Mouse (Mus musculus): ENCODE results near the gene Gapvd1. TPM values are rescaled to one million over a fixed set of nuclear protein-coding genes. Genes with fewer than 3 reads are reported as not detected.
"Not testable (repeated sequence)": the region's sequence is repeated elsewhere in the genome, so short reads cannot be mapped to it uniquely, and the experiment has no call there.

The Gapvd1 gene
- polyA plus RNA-seq (2017; shearing (Covaris generic)): 10 to 100 TPM; 53.4 to 55.7 TPM

- ATAC-seq: peak; percentile 22
Measured at GRCm38 (mm10) chr2:34754551-34755358, at the start of gene Gapvd1. TSS of gene Gapvd1 (minus strand) at chr2:34755232.

- no peak for ATAC-seq
Measured at GRCm38 (mm10) chr2:34804815-34805214, 49.8 kb upstream of the Gapvd1 start.

- no peak for ATAC-seq
Measured at GRCm38 (mm10) chr2:34804172-34804571, 49.1 kb upstream of the Gapvd1 start.

- no peak for ATAC-seq
Measured at GRCm38 (mm10) chr2:34803746-34804145, 48.7 kb upstream of the Gapvd1 start.

GRCm38 (mm10) chr2:34802565-34803245 lies 47.7 kb upstream of the Gapvd1 start:
- peak; percentile 7 for ATAC-seq

- ATAC-seq: peak; percentile 90
Measured at GRCm38 (mm10) chr2:34801516-34802482, 46.8 kb upstream of the Gapvd1 start.

- ATAC-seq: no peak
Measured at GRCm38 (mm10) chr2:34800371-34800770, 45.3 kb upstream of the Gapvd1 start.

- ATAC-seq: peak; percentile 77
Measured at GRCm38 (mm10) chr2:34799357-34800256, 44.6 kb upstream of the Gapvd1 start, which contains the start of gene Rabepk. TSS of gene Rabepk (minus strand) at chr2:34799912.

- no peak for ATAC-seq
Measured at GRCm38 (mm10) chr2:34795426-34795825, 40.4 kb upstream of the Gapvd1 start.

- ATAC-seq: no peak
Measured at GRCm38 (mm10) chr2:34794511-34794910, 39.5 kb upstream of the Gapvd1 start.

- ATAC-seq: not testable (repeated sequence)
Measured at GRCm38 (mm10) chr2:34792543-34792942, 37.5 kb upstream of the Gapvd1 start.

GRCm38 (mm10) chr2:34790282-34790681 lies 35.2 kb upstream of the Gapvd1 start:
- ATAC-seq: peak; percentile 99

GRCm38 (mm10) chr2:34784085-34784484 lies 29.1 kb upstream of the Gapvd1 start:
- ATAC-seq: peak; percentile 79

- ATAC-seq: no peak
Measured at GRCm38 (mm10) chr2:34783064-34784020, 28.3 kb upstream of the Gapvd1 start.

- no peak for ATAC-seq
Measured at GRCm38 (mm10) chr2:34777237-34777868, 22.3 kb upstream of the Gapvd1 start.

- no peak for ATAC-seq
Measured at GRCm38 (mm10) chr2:34774493-34774892, 19.5 kb upstream of the Gapvd1 start.

GRCm38 (mm10) chr2:34773673-34774072 lies 18.6 kb upstream of the Gapvd1 start:
- ATAC-seq: no peak

GRCm38 (mm10) chr2:34772252-34773235 lies 17.5 kb upstream of the Gapvd1 start:
- peak; percentile 44 for ATAC-seq
